ENCODE assay signal across 8 mouse cellular contexts in genomic region chr13:35742696-35743095, GRCm38 (mm10).
DNase-seq lines count a peak whose midpoint lies in the region; ATAC-seq and TF ChIP-seq lines count a peak whose summit lies in the region.

No protein-coding gene starts in this region.

- WGBS in cerebellum, adult 2 months, result 22% methylated on average over 4 of the region's 4 CpGs
- 43% methylated on average over 4 of the region's 4 CpGs for WGBS in spleen, adult 2 months
- WGBS in limb, embryonic 15.5 days, result 33% methylated on average over 4 of the region's 4 CpGs

- no peak for TF ChIP-seq POLR2A in cerebellum, adult 2 months (IDR thresholded peaks at IDR 0.05; ENCODE audit: borderline replicate concordance, insufficient read depth, low read length)
- TF ChIP-seq POLR2A in spleen, adult 2 months (IDR thresholded peaks at IDR 0.05; ENCODE audit: low read depth, low read length), result no peak

- H3K36me3 ChIP-seq in spleen, adult 2 months (ENCODE audit: control insufficient read depth, insufficient read depth, low read length), result no peaks in the 10 kb centered on the region
- peaks cover 9% of the 10 kb centered on the region; the same call in 1 of the 2 replicates for H3K36me3 ChIP-seq in limb, embryonic 15.5 days

- peaks cover 7% of the 10 kb centered on the region; the same call in 1 of the 2 replicates for H3K9me3 ChIP-seq in limb, embryonic 15.5 days

- H3K4me2 ChIP-seq in limb, embryonic 15.5 days, result peak overlapping the region; percentile 78

- DNase-seq in cerebellum, adult 2 months, result no peak
- no peak for DNase-seq in spleen, adult 2 months (ENCODE audit: low read depth in 1 of 2, low spot score in 2 of 2)
- DNase-seq in spleen, postnatal 36 days (ENCODE audit: low spot score in 2 of 2), result no peak
- no peak for DNase-seq in frontal cortex, postnatal 25 days (ENCODE audit: low spot score in 2 of 2)
- no peak for DNase-seq in layer of hippocampus, postnatal 14 days (ENCODE audit: low spot score in 2 of 2)
- DNase-seq in kidney, postnatal 10 days, result no peak

- H3K27me3 ChIP-seq in cerebellum, adult 2 months (ENCODE audit: control insufficient read depth, insufficient read depth, low read length), result no peaks in the 10 kb centered on the region
- peaks cover 2% of the 10 kb centered on the region; the same call in 1 of the 2 replicates for H3K27me3 ChIP-seq in spleen, adult 2 months (ENCODE audit: control insufficient read depth, insufficient read depth, low read length)
- H3K27me3 ChIP-seq in limb, embryonic 15.5 days, result no peaks in the 10 kb centered on the region

- TF ChIP-seq CTCF in cerebellum, adult 2 months (IDR thresholded peaks at IDR 0.05; ENCODE audit: borderline replicate concordance, insufficient read depth, low read depth, low read length), result no peak
- TF ChIP-seq CTCF in spleen, adult 2 months (IDR thresholded peaks at IDR 0.05; ENCODE audit: extremely low read depth, insufficient read depth, insufficient read length, insufficient replicate concordance), result no peak

- peak overlapping the region; percentile 76; the same call in 1 of the 2 replicates for H3K9ac ChIP-seq in limb, embryonic 15.5 days

- no peak overlapping the region for H3K27ac ChIP-seq in cerebellum, adult 2 months (ENCODE audit: insufficient read depth, low read length)
- no peak overlapping the region for H3K27ac ChIP-seq in spleen, adult 2 months (ENCODE audit: insufficient read depth, low read length)
- H3K27ac ChIP-seq in limb, embryonic 15.5 days, result no peak overlapping the region

- peak overlapping the region; percentile 86 for H3K4me3 ChIP-seq in cerebellum, adult 2 months (replicated peaks; ENCODE audit: insufficient read depth, low read depth, low read length)
- peak overlapping the region; percentile 67 for H3K4me3 ChIP-seq in spleen, adult 2 months (ENCODE audit: extremely low read depth, insufficient read depth, insufficient read length)
- H3K4me3 ChIP-seq in limb, embryonic 15.5 days, result peak overlapping the region; percentile 86

- H3K4me1 ChIP-seq in cerebellum, adult 2 months (ENCODE audit: control insufficient read depth, insufficient read depth, low read length), result peaks cover 3% of the 10 kb centered on the region; the same call in 1 of the 2 replicates
- H3K4me1 ChIP-seq in spleen, adult 2 months (ENCODE audit: control insufficient read depth, insufficient read depth, insufficient read length), result peaks cover 9% of the 10 kb centered on the region
- H3K4me1 ChIP-seq in limb, embryonic 15.5 days, result peaks cover 20% of the 10 kb centered on the region

- ATAC-seq in cerebellum, adult (ENCODE audit: insufficient number of reproducible peaks, low FRiP score, low TSS enrichment), result no peak
- no peak for ATAC-seq in limb, embryonic 15.5 days (ENCODE audit: insufficient number of reproducible peaks, low FRiP score, low TSS enrichment, low read depth)
